Mouse (Mus musculus) hematopoietic multipotent progenitor cell, adult 10-12 weeks (in vitro differentiated cells): ENCODE results near the gene Edn3. TPM values are rescaled to one million over a fixed set of nuclear protein-coding genes. Genes with fewer than 3 reads are reported as not detected.

Source experiments
- polyA plus RNA-seq: library from polyadenylated mRNA; stranded (reverse); fragments of >175 nt; gene quantifications from 2 replicates; pipeline ENCODE4 v1.2.3, GENCODE M21; 2012; ENCODE audit warnings: low replicate concordance

Gene Edn3
- polyA plus RNA-seq: 0.20 and 0.33 TPM in 2 replicates

GRCm38 (mm10) chr2:174760479-174761121 lies at the start of gene Edn3:
Gene Edn3 (plus strand): TSS chr2:174760619.

Other genes with a start within 250 kb of the Edn3 start
- 13.1 and 19.6 TPM in 2 replicates for gene Zfp831, start 117.1 kb upstream of the Edn3 start, polyA plus RNA-seq
- gene Gm14444, start 249.6 kb downstream of the Edn3 start, polyA plus RNA-seq: not detected in 2 replicates